Mouse (Mus musculus) naive thymus-derived CD4-positive, alpha-beta T cell, adult 2 months (primary cell): ENCODE results near the gene Smim24.
A peak's percentile ranks its signal among the peaks of the same experiment; 100 is the strongest.

Experiments
- DNase-seq: peaks from one replicate; pipeline ENCODE4 v3.0.0-alpha.2; 2011; ENCODE audit warnings: low read depth

Gene Smim24

DNA sequence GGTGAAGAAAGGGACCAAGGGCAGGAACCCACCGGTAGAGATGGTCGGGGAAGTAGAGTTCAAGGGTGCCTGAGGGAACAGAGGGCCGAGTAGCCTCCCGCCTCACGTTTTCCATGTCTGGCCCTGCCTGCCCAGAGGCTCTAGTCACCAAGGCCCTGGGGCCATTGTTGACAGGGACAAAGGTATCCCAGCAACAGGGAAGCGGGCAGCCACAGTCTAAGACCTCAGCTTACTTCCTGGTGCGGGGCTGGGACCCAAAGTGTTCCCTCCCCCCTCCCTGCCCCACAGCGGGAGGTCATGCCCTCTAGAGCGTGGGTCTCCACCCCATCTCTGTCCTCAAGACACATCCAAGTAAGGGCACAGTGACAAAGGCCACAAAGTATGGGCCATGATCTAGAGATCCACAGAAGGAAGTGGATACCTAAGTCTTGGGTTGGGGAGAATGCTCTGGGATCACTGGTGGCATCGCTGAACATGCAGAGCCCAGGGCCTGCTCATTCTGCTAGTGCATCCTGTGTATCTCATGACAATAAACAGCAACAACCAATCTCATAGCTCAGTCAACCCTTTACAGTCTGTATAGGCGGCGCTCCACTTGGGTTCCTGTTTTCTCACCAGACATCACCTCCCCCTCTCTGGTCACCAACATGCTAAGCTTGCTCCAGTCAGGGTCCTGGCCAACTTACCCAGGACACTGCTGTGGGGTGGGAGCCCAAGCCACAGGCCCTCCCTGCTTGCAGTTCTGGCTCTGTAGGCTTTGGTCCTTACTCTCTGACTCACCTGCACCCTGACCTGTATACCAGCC is 27.0 kb upstream of the Smim24 start, which contains the start of gene 4930404N11Rik:
TSS of gene 4930404N11Rik (minus strand) at position 145 of the 805 bp plus-strand sequence.
- DNase-seq: no peak

DNA sequence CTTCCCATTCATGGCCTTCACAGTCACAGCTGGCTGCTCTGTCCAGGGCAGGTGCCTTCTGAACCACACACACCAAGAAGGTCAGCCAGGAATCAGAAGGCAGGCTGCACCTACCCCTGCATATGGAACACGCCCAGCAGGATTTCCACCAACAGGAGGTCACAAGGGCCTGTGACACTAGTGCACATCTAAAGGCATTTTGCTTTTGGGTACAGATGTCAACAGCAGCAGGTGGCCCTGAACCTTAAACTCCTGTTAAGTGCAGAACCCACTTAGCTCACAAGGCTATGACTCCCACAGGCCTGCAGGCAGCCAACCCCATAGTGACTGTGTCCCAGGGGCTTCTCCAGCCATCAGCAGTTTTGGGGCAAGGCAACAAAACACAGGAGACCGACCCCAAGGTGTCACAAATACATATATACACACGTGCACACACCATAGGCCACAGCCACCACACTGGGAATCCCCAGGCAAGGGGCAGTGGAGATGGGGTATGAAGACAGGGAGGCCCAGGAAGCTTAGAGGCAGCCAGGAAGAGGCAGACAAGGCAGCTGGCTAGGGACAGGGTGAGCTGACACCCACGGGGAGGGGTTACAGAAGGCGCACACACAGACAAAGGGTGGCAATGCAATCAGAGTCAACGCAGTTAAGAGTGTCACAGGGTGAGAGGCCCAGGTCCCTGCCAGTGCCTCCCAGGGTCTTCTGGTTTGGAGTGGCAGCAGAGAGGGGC is 26.2 kb upstream of the Smim24 start:
- DNase-seq: no peak

DNA sequence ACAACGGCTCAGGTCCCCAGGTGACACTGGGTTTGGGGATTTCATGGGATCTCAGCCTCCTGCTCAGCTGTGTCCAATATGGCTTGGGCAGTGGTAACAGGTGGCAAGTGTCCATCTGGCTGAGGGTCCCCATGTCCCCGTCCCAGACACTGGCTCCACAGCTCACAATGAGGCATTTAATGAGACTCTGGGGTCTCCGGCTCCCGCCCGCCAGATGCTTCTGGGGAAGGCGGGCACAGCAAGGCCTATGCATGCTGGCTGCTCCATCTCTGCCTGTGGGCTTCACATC is 25.7 kb upstream of the Smim24 start:
- no peak for DNase-seq

DNA sequence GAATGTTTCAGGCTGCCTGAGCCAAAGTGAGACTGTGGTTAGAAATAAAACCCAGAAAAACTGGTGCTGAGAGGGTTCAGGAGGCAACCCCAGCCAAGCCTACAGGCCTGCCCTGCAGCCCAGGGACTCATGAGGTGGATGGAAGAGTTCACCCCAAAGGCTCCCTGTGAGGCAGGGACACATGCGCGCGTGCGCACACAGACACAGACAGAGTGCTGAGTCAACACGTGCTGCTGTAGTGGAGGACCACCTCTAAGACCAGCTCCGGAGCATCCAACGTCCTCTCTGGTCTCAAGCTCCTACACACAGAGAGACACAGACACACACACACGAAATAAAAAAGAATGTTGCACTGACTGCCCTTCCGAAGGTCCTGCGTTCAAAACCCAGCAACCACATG is 17.5 kb upstream of the Smim24 start:
- no peak for DNase-seq

DNA sequence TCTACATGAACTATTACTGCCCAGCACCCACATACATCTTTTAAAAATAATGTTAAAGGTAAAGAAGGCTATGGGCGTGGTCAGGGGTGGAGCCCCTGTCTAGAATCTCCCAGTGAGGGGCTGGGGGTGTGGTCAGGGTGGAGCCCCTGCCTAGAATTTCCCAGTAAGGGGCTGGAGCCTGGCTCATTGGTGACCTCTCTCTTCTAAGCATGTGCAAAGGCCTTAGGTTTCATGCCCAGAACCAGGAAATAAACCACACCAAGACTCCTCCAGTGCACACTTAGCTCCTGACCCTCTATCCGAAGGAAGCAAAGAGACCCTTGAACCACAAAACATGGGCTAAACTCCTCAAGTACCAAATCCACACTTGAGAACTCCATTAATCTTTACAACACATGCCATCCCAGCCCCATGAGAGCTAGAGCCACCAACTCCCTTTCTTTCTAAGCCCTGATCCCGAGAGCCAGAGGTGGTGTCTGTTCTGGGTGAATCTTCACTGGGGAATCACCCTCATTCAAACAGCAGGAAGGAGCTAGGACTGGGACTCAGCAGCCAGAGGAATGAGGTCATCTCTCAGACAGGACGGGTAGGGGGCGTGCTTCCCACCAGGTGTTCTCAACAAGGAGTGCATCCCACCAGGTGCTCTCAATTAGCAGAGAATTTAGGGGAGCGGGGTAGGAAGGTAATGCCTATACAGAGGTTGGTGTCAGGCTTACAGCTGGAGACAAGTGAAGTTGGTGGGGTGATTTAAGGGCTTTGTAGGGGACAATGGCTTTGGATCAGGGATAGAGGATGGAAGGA is 16.1 kb upstream of the Smim24 start:
- DNase-seq: peak; percentile 38

DNA sequence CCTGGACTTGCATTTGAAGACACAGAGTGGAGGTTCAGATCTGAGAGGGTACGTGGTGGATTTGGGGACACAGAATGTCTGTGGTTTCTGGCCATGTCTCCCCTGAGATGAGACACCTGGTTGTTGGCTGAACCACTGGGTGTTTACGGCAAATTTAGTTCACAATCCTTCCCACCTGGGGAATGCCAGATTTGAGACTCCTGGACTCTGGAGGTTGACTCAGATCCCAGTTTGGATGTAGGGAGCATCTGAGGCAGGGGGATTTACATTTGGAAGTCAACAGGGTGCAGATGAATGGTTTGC is 15.5 kb upstream of the Smim24 start:
- peak; percentile 46 for DNase-seq

DNA sequence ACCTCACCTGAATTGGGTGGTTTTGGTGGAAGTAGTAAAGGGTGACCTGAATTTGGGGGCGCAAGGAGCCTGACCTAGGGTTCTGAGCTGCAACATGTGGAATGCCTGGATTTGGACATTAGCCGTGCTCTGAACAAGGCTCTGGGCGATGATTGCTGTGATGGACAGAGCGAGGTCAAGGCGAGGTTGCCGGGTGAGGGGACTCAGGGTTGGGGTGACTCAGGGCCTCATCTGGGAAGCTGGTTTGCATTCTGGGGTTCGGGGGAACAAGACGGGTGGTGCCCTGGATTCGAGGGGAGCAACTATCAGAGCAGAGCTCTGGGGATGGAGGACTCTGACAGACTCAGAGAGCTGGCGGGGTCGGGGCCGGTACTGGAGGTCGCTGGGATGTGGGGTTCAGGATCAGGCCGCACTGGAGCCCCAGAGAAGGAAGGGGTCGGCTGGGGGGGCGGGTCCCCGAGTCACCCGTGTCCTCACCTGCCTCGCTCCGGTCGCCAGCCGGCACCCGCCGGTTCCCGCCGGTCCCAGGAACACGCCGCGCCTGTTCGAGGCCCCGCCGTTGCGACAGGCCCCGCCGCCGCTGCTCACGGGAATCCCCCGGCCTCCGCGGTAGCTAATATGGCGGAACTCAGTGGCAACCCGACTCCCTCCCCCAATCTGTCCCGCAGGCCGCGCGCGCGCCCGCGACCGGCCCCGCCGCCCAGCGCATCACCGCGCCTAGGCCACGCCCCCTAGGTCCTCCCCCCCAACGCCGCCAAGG is 14.9 kb upstream of the Smim24 start, which contains the start of gene Fzr1:
TSS of gene Fzr1 (minus strand) at position 724 of the 760 bp plus-strand sequence.
- no peak for DNase-seq

DNA sequence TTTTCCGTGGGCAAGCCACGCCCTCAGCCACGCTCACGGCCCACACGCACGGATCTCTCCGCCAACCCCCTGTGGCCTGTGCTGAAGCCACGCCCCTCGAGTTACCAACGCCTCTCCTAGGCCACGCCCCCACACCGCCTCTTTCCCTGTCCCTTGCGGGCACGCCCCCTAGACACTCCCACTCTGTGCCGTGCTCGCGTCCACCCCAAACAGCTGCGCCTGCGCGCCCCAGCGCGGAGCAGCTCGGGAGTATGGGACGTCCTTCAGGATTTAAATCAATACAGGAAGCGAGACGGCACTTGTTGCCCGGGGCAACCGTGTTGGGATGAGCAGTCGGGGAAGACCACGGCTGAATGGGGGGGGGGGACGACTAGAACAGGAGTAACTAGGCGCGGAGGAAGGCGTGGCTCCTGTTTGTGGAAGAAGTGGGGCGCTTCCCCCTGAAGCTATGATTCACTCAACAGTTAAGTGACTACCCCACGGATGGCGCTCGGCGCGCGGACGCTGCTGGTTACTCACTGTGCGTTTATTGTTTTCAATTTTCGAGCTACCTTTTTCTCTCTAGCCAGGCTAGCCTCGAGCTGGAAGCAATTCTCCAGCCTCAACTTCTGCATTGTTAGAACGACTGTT is 14.2 kb upstream of the Smim24 start:
- DNase-seq: peak; percentile 100

DNA sequence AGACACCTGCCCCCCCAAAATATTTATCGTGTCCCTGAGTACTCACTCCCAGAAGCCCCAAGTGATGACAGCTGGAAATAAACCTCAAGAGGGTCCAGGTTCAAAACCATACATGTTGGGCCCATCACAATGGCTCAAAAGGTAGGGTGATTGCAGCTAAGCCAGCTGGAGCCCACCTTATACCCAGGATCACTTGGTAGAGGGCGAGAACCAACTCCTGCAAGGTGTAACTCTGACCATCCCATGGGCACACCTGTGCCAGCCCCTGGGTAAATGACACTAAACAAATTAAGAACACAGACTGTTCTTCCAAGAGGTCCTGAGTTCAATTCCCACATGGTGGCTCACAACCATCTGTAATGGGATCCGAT is 13.7 kb upstream of the Smim24 start:
- DNase-seq: no peak

DNA sequence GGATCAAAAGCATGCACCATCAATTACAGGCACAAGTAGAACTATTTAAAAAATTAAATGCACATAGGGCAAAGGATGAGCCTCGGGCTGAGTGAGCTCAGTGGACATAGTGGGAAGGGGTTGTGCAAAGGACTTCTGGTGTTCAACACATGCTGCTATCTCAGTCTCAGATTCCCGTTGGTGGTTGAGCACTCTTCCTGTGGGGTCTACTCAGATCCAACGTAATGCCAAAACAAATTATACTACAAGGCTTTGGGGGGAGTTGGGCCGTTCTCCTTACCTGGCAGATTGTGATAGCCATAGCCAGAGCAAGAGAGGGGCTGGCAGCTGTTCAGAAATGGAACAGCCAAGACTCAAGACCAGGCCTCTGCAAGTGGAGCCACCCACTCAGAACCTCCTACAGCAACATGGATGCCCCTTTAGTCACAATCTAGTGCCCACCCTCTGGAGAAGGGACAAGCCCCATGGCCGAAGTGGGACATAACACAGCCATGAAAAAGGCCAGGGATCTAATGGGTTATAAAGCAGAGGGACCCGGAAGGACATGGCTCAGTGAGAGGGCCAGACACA is 13.0 kb upstream of the Smim24 start:
- DNase-seq: no peak

DNA sequence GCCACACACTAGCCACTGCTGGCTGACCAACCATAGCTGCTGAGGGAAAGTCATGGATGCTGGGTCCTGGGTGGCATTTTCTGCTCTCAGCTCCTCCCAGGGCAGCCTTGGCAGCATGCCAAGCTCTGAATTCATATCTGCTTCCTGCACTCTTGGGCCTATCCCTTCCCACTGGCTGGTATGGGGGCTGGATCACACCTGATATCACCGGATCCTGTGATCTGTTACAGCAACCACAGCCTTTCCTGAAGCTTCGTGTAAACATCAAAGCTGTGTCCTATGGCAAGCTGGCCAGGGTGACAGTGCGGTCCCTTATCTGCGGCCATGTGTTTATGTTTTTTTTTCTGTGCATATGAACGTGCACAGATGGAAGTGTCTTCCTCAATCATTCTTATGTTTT is 10.8 kb upstream of the Smim24 start:
- peak; percentile 57 for DNase-seq

DNA sequence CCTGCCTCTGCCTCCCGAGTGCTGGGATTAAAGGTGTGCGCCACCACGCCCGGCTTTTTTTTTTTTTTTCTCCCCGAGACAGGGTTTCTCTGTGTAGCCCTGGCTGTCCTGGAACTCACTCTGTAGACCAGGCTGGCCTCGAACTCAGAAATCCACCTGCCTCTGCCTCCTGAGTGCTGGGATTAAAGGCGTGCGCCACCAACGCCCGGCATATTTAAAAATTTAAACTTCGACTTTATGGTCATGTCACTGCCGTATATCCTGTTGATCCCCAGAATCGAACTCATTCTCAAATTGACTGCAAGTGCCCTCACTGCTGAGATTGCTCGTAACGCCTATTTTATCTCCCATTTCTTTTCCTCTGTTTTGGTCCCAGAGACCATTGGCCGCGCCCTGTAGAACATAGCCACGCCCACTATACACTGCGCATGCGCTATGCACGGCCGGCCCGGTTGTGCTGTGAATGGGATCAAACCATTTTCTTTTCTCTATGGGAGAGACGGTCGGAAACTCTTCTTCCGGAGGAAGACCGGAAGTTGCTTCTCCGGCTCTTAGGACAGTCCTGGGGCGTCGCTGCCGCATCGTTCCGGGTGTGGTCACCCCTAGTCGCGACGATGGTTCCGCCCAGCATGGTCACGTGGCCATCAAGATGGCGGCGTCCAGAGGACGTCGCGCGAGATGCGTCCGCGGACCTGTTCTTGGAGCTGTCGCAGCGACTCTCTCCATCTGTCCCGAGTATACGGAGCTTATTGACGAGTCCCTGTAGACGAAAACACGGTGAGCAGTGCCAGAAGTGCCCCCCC is 8.8 kb upstream of the Smim24 start, which contains the start of the genes Dohh and Gm48551:
TSS of gene Dohh (plus strand) at position 627 of the 803 bp plus-strand sequence.
TSS of gene Gm48551 (plus strand) at position 665 of the 803 bp plus-strand sequence.
- DNase-seq: peak; percentile 97

DNA sequence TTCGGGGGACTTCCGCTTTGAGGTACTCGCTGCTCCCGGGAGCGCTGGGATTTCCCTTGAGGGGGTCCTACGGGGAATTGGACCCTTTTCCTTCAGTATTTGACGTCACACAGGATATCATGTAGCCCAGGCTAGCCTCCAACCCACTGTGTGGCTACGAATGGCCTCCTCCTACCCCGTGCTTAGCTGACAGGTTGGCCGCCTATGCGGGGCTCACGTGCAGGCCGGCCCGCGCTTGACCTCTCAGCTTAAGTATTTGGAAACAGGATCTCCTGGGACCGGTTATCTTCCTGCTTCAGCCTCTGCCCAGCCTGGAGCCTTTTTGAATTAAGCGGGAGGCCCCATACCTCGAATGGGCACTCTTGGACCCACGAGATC is 8.3 kb upstream of the Smim24 start:
- DNase-seq: no peak

DNA sequence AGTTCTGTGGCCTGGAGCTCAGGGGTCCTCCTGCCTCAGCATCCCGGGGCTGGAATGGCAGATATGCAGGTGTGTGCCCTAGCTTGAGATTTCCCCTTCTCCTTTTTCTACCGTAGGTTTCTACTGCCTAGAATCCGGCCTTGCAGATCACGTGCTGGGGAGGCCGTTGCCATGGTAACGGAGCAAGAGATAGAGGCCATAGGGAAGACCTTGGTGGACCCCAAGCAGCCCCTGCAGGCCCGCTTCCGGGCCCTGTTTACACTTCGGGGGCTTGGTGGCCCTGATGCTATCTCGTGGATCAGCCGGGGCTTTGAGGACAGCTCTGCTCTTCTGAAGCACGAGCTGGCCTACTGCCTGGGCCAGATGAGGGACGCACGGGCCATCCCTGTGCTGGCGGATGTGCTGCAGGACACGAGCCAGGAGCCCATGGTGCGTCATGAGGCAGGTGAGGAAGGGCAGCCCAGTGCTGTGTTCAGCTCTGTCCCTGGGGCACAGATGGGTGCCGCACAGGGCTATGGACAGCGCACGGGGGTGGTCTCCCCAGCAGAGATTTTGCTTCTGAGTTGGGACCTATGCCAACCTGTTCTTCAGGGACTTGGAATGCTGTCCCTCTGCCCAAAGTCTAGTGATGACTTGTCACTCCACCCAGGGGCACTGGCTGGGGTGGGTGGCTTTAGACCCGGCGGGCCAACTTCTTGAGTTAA is 7.1 kb upstream of the Smim24 start:
- DNase-seq: no peak

DNA sequence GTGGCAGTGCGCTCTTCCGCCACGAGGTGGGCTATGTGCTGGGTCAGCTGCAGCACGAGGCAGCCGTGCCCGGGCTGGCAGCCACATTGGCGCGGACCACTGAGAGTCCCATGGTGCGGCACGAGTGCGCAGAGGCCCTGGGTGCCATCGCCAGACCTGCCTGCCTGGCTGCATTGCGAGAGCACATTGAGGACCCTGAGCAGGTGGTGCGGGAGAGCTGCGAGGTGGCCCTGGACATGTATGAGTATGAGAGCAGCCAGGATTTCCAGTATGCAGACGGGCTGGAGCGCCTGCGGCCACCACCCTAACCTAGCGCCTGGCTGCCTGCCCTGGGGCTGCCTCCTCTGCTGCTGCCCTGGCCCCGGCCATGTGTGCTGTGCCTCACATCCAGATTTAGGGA is 5.1 kb upstream of the Smim24 start:
- no peak for DNase-seq

DNA sequence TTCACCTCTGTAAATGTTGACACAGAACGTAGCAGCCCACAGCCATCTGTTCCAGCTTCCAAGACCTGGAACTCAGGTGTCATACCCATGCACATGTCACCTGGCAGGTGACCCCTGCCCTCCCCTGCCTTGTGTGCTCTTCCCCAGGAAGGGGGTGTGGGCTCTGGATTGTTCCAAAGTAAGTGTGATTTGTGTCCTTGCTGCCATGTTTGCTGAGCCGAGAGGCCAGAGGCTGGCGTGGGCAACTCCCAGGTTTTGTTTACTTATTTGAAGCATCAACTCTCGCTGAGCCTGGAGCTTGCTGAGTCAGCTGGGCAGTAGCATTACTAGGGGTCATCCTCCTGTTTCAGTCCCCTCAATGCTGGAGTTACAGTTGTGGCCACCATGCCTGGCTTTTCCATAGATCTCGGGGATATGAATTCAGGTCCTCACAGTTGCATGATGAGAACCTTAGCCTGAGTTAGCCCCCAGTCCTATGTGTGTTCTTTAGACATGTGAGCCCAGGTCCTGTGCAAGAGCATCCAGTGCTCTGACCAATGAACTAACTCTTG is 4.3 kb upstream of the Smim24 start, which contains the start of gene Gm48552:
TSS of gene Gm48552 (plus strand) at position 501 of the 551 bp plus-strand sequence.
- DNase-seq: no peak

DNA sequence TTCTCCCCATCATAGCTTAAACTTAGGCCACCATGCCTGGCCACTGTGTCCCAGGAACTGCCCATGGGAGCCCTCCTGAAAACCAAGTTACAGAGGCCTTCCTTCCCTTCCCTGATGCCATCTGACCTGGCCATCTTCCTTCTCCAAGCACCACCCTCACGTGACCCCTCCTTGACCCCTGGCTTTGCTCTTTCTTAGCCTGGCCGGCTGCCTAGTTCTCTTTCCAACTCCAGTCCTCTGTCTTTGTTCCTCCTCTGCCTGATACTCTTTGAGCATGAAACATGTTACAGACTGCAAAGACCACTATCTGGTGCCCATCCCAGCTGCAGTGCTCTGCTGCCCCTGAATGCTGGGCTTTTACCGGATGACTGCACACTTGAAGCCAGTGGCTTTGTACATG is 3.5 kb upstream of the Smim24 start:
- DNase-seq: no peak

DNA sequence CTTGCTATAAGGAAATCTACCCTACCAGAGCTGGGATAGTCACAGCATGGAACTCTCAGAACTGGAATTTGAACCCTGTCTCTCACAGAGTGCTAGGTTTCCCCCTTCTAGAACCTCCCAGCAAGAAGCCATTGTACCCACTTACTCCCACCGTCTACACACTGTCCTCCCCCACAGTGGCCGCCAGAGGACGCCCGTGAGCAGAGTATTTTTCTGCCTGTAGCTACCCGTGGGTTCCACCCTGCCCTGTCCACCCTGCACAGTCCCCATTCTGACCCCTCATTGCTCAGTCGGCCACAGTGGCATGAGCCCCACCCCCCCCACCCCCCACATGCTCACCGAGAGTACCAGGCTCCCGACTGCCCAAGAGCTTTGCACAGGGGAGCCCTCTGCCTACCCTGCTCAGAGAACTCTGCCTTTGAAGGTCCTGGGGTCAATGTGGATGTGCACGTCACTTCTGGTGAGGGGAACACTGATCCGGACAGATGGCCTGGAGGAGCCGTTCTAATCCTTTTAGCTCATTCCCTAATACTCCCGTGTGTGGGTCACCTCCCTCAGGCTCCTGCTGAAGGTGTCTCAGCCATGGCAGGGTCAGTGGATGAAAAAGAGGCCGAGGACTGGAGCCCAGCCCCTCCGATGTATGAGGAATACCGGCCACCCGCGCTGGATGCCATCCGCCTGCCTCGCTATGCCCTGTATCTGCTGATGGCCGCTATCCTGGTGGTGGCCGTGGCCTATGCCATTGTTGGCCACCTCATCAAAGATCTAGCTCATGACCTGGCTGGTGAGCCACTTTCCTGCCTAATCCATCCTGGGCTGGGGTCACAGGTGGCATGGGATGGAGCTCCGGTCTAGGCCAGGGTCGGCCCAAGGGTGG is 2.8 kb upstream of the Smim24 start:
- DNase-seq: peak; percentile 79

DNA sequence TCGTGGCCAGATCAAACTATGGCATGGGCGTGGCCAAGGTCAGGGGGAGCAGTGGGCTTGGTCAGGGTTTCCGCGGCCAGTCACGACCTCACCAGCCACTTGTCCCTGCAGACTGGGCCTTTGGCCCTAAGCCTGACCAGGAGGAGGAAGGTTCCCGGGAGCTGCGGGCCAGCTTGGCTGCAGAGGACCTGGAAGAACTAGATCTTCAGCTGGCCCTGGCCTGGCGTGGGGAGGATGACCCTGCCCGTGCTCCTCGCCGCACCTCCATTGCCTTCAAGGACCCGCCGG is 2.2 kb upstream of the Smim24 start:
- DNase-seq: no peak
